Mouse (Mus musculus) frontal cortex, postnatal 10 days (tissue): Measurements from ENCODE around the gene Gcsh.
A peak's percentile ranks its signal among the peaks of the same experiment; 100 is the strongest.

Source experiments
- DNase-seq, 2 experiments: peaks; one replicate each; pipeline ENCODE4 v3.0.0; 2022; ENCODE audit warnings: low spot score in 2 of 2, mixed read lengths in 1 of 2

Gcsh gene

DNA sequence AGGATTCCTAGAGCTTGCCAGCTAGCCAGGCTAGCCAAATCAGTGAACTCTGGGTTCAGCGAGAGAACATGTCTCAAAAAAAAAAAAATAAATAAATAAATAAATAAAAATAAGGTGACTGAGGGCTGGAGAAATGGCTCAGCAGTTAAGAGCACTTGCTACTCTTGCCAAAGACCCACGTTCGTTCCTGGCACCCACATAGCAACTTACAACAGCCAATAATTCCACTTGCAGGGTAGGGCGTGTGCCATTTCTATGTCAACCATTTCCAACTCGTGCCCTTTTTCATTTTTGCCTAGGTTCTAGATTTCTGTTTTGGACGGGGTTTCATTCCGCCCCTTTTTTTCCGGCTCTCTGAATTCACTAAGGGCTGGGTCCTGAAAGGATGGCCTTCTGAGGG is 15.3 kb downstream of the Gcsh start:
- DNase-seq: no peak

DNA sequence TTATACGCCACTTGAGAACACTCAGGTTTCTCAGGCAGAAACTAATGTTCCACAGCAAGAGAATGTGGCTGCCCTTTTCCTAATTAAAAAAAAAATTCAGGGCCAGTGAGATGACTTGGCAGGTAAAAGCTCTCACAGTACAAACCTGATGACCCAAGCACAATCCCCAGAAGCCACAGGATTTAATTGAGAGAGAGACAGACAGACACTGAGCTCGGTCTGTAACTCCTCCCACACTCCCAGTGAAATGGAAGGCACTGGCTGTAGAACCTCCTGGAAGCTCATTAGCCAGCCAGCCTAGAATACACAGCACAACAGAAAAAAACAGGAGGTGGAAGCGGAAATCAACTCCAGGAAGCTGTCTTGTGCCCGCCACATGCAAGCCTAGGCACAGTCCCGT is 17.7 kb downstream of the Gcsh start:
- DNase-seq: no peak

DNA sequence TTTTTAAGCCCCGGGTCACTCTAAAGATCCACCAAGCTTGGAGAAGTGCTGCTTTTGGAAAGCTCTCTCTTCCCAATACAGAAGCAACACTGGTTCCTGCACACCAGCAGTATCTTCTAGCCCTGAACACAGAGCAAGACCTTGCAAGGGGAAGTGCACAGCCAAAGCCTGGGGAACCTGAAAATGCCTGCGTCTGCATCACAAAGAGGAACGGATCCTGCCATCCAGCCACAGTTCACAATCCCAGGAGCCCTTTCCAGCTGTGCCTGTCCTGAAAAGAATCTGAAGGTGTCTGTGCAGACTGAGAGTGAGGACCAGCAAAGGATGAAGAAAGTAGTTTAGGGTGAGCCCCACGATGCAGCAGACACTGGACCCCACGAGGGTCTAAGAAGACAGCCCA is 18.3 kb downstream of the Gcsh start:
- no peak for DNase-seq

DNA sequence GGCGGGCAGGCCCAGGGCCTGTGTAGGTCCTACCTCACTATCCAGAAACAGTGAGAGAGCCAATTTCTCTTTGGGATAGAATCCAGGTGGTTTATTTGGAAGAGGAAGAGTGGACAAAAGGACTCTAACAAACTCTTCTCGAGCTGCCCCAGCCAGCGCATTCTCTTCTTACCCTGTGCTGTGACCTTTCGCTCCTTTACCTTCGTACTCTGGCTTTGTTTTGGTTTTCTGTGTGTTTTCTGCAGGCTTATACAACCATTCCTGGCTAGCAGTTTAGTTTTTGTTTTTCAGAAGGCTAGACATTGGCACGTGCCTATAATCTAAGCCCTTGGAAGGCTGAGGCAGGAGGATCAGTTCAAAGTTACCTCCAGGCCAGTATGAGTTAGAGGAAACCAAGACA is 23.8 kb downstream of the Gcsh start:
- no peak for DNase-seq

DNA sequence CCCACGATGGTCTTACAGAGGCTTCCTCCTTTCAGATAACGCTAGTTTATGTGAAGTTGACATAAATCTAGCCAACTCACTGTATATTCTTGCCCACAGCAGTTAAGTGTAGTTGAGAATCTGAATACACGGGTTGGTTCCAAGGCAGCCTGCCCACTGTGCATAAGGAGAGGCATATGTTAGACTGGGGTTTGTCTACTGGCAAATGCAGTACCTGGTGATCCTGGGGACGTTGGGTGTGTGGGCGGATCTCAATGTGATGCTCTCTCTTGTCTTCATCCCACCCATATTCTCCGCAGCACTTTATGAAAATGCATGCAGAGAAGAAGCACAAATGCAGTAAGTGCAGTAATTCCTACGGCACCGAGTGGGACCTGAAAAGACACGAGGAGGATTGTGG is 38.9 kb downstream of the Gcsh start:
- peak; percentile 39 to 71 for DNase-seq

DNA sequence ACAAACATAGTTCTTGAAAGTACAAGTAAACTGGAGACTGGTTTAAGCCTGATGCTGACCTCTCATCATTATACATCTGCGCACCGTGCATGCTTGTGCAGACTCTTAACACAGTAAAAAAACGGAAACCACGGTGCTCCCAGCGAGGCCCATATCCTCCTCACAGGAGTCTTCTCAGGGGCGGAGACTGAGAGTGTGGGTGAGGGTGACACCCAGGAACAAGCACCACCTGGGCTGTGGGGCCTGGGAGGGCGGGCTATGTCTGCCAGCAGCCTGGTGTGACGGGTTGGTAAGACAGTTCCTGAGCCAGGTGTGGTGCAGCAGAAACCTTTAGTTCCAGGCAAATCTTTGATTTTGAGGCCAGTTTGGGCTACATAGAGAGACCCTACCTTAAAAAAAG is 40.9 kb downstream of the Gcsh start:
- DNase-seq: no peak

DNA sequence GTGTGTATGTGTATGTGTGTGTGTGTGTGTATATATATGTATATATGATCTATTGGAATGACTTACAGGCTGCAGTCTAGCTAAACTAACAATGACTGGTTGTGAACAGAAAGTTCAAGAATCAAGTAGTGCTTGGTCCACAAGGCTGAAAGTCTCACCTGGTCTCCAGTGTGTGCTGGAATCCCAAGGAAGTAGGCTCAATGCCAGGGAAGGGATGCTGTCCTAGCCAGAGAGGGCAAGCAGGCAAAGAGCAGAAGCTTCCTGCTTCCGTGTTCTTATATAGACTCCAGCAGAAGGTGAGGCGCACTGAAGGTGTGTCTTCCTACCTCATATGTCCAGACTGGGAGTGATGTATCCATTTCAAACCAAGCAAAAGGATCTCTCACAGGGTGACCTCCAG is 41.6 kb downstream of the Gcsh start:
- DNase-seq: no peak

DNA sequence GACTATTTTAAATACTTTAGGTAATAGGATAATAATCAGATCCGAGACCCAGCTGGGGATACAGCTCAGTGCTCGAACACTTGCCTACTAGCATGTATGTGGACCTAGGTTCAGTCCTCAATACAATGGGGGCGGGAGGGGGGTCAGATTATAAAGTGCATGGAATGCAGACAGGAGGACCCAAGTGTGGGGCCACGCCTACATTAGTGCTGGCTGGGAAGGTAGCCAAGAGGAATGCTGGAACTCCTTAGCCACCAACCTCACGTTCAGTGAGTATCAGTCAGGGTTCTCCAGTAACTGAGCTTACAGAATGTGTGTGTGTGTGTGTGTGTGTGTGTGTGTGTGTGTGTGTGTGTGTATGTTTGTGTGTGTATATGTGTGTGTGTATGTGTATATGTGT is 42.0 kb downstream of the Gcsh start:
- DNase-seq: no peak

DNA sequence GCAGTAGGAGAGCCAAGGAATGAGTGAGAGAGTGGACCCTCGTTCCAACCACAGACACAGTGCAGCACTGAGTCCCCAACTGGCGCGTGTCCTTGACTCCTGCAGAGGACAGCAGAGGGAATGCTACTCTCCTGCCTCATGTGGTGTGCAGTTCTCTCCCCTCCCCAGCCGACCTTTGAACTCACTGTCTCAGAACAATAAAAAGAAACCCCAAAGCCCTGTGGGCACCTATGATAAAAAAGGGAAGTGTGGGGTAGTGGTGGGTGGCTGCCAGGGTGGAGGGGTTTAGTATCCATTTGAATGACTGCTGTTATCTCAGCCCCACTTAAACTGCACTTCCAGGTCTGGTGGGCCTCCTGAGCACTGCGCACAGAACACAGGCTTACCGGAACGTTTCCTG is 45.7 kb downstream of the Gcsh start:
- no peak for DNase-seq

DNA sequence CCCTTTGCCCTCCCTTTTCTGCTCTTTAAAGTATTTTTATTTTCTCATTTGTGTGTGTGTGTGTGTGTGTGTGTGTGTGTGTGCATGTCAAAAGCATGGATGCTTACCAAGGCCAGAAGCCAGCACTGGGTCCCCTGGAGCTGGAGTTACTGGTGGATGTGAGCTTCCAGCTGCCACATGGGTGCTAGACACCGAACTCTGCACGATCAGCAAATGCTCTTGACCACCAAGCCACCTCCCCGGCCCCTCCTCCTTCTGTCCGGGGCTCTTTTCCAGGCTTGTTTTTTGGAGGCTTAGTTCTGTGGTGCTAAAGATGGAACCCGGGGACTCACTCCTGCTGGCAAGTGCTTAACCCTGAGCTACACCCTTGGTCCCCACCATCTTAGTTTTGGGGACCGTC is 46.5 kb downstream of the Gcsh start:
- no peak for DNase-seq

DNA sequence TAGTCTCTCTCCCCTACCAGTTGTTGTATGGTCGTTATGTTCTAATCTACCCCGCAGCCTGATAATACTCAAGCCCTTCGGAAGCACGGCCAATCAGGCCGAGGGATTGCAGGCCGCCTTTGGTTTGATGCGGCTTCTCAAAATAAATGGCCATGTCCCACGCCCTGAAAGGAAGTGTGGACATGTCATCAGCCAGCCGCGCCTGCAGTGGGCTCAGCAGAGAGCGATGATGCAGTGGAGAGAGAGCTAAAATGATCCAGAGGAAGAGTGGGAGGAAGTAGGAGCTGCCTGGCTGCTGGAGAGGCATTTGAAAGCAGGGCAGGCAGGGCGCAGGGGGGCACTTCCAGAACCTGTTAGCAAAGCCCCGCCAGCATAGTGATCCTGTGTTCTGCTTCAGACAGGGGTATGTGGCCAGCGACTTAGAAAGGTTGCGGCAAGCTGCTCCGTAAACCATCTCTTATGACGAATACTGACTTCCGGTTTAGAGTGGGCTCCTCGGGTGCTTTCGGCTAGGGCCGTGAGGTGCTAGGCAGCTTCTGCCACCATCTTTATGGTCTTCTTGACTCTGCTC is 47.0 kb downstream of the Gcsh start:
- DNase-seq: peak in 1 of 2 experiments; percentile 25

DNA sequence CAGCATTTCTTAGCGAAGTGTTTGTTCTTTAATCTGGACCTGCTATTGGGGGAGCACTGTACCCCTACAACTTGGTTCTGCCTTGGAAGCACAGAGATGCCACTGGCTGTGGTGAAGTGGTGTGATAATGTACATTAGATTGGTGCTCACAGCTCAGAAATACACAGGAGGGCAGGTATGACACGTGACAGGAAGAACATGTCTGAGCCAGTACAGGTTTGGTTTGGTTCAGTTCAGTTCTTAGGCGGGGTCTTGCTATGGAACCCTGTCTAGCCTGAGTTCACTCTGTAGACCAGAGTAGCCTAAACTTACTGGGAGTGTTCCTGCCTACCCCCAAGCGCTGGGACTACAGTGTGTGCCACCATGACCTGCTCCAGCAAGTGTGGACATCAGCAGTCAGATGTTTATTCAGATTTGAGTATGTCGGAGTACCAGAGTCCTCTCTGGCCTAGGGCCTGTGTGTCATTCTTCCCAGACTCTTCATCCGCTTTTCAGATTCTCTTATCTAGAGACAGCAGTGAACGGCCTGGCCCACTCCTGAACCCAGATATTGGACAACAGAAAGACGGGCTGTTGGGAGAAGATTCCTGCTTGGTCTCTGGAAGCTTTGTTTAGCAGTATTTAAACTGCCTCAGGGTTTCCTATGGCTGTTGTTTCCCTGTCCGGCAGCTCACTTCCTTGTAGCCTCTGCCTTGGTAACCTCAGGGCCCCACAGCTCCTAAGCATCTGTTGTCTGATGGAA is 48.0 kb downstream of the Gcsh start:
- no peak for DNase-seq

DNA sequence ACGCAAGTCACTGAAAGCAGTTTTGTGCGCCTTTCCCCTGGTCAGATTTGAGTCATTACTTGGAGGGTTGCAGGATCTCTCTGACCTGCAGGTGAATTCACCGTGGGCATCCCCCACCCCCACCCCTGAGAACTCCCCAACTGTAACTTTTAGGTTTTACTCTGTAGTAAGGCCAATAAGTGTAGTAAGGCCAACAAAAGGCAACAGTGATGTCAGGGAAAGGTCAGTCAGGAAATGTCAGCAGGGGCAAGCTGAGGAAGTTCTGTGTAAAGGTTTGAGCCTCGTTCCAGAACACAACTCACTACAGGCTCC is 49.0 kb downstream of the Gcsh start:
- no peak for DNase-seq

DNA sequence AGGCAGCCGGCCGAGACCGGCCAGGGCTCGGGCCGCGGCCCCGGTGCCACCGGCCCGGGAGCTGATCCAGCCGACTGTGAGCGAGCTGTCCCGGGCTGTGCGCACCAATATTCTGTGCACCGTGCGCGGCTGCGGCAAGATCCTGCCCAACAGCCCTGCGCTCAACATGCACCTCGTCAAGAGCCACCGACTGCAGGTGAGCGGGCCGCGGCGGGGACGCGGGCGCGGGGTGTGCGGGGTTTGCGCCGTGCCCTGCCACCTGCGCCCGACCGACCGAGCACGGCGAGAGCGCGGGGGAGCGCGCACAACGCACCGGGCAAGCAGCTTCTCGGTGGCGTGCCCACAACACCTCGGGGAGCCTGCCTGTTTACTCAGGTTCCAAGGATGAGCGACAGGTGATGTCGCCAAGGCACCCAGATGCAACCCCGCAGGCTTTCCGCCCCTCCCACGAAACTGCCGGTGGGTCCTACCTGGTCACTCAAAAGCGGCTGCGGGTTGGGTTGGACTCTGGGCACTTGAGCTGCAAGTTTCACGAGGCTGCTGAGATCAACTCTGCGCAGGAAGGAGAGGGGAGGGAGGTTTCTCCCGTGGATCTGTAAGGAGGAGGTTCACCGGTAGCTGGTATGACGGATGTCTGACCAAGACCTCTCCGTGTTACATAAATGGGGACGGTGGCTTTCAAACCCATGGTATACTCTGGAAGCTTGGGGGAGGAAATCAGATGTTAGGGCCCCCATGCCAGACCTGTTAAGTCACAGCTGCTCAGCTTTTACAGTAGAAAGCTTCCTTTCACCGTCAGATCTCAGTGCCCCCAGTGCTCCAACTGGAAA is 49.6 kb downstream of the Gcsh start:
- peak in 1 of 2 experiments; percentile 22 for DNase-seq

DNA sequence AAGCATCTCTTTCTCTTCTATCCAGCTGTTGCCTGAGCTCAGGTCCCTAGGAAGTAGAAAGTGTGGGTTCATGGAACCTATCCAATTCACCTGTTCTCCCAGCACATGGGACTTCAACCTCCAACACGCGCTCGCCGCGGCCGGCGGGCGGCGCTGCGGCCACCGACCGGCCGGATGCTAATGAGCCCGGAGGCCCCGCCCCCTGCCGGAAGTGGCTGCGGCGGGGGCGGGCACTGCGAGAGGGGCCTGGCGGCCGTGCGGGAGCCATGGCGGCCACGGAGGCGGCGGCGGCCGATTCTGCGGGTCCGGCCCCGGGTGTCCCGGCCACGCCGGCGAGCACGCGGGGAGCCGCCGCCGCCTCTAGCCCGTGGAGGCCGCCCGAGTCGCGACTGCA is 50.2 kb downstream of the Gcsh start, which contains the start of gene Atmin:
Gene Atmin (plus strand): TSS at position 233 of the 394 bp plus-strand sequence.
- peak; percentile 69 to 83 for DNase-seq

DNA sequence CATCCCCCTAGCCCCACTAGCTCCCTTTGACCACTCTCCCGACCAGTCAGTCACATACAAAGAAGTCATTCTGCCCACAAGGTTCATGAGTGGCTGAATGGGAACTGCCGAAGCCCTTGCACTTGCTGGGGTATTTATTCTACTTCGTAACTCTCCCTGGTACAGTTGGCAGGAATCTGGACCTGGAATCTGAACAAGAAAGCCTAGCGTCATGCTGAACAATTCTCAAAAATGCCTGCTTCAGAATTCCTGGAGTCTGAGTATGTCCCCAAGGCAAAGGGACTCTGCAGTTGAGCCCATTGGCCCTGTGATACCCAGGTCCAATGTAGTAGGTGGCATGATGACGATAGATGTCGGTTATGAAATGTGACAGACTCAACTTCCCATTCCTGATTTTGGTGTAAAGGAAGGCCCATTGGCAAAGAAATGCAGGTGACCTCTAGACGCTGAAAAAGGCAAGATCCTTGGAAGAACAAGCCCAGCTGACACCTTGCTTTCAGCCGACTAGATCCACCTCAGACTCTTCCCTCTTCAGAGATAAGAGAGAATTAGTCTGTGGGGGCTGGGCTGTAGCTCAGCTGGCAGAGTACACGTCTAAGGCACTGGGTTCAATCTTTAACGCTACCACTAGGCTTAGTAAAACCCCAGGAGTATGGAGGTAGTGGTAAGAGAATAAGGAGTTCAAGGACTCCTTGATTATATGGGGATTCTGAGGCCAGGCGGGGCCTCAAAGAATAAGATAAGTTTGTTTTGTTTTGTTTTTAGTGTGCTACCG is 50.9 kb downstream of the Gcsh start:
- DNase-seq: no peak

DNA sequence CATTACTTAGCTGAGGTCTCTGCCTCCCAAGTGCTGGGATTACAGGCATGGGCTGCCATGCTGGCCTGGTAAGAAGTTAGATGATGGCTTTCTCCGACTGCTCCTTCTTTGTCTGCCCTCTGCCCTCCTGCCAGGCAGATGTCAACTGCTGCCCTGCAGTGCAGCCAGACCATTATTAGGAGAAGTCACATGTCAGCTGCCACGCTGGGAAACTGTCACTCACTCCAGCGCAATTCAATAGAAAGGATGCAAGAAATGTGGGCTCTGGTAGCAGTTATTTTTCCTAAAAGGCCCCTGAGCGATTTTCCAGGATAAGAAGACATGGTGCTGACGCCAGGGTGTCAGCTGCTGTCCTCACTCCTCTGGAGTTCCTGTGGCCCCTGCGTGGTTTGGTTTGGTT is 57.8 kb downstream of the Gcsh start:
- no peak for DNase-seq

DNA sequence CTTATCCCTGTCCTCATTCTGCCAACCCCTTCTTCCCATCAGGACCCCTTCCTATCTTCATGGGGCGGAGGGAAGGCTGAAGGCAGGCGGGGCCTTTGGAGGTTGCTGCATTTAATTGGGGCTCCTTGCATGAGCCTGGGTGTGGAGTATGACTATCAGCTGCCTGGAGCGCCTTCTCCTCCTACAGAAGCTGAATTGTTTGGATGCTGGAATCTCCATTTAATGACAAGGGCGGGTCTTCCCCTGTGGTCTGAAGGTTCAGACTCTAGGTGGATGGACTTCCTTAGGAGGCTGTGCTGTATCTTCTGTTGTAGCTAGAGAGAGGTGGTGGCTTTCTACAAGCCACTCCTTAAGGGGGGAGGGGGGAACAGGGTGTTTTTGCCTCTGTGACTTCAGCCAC is 58.4 kb downstream of the Gcsh start:
- DNase-seq: no peak
